Mouse (Mus musculus): ENCODE measurements around the gene Nipa2. TPM values are rescaled to one million over a fixed set of nuclear protein-coding genes. Genes with fewer than 3 reads are reported as not detected.

The Nipa2 gene
- polyA plus RNA-seq (2014; fragmentation: Nextera tagmentation; extraction: Ambion mirVana): 44.8 and 48.0 TPM in 2 replicates

- Histone ChIP-seq H3K27me3 (ENCODE audit: control insufficient read depth, insufficient read depth, low read length) (no peaks in the 10 kb centered on the region), H3K27ac (ENCODE audit: low read depth, low read length) (peak within 1 kb of the TSS; percentile 68), H3K36me3 (ENCODE audit: control insufficient read depth, insufficient read depth, low read length) (no peaks in the 10 kb centered on the region), H3K4me1 (ENCODE audit: control insufficient read depth, insufficient read depth, low read length) (peaks cover 4% of the 10 kb centered on the region; the same call in 1 of the 2 replicates), H3K4me3 (ENCODE audit: low read depth, low read length) (peak within 1 kb of the TSS; percentile 85), H3K9me3 (ENCODE audit: control insufficient read depth, low read length) (no peaks in the 10 kb centered on the region), H3K4me2 (peak within 1 kb of the TSS; percentile 66), H3K9ac (ENCODE audit: low read length) (peak within 1 kb of the TSS; percentile 81)
- WGBS: under 1% methylated on average over 64 of the region's 70 CpGs
- ATAC-seq (ENCODE audit: low FRiP score): peak; percentile 97
- DNase-seq (ENCODE audit: low spot score, missing footprints): peak; percentile 98
Observed at GRCm38 (mm10) chr7:55962004-55962908, at the start of gene Nipa2. Nipa2 (minus strand) TSS chr7:55962476.

- H3K27ac ChIP-seq (ENCODE audit: low read depth, low read length): no peak overlapping the region
- ATAC-seq (ENCODE audit: low FRiP score) (no peak), DNase-seq (ENCODE audit: low spot score, missing footprints) (no peak)
- H3K9me3 ChIP-seq (ENCODE audit: control insufficient read depth, low read length): no peaks in the 10 kb centered on the region
- H3K4me3 ChIP-seq (ENCODE audit: low read depth, low read length): no peak overlapping the region
- H3K4me2 ChIP-seq: no peak overlapping the region
- no peaks in the 10 kb centered on the region for H3K27me3 ChIP-seq (ENCODE audit: control insufficient read depth, insufficient read depth, low read length)
- H3K9ac ChIP-seq (ENCODE audit: low read length): no peak overlapping the region
- no peaks in the 10 kb centered on the region for H3K36me3 ChIP-seq (ENCODE audit: control insufficient read depth, insufficient read depth, low read length)
- no peaks in the 10 kb centered on the region for H3K4me1 ChIP-seq (ENCODE audit: control insufficient read depth, insufficient read depth, low read length)
Observed at GRCm38 (mm10) chr7:56011018-56011333, 48.7 kb upstream of the Nipa2 start.

GRCm38 (mm10) chr7:56010318-56011017 lies 48.2 kb upstream of the Nipa2 start:
- DNase-seq (ENCODE audit: low spot score, missing footprints): no peak
- H3K27me3 ChIP-seq (ENCODE audit: control insufficient read depth, insufficient read depth, low read length): no peaks in the 10 kb centered on the region
- H3K9me3 ChIP-seq (ENCODE audit: control insufficient read depth, low read length): no peaks in the 10 kb centered on the region
- no peak overlapping the region for H3K4me3 ChIP-seq (ENCODE audit: low read depth, low read length)
- H3K9ac ChIP-seq (ENCODE audit: low read length): no peak overlapping the region
- H3K27ac ChIP-seq (ENCODE audit: low read depth, low read length): no peak overlapping the region
- ATAC-seq (ENCODE audit: low FRiP score): no peak
- WGBS: 91% methylated on average over 4 of the region's 4 CpGs
- H3K4me2 ChIP-seq: no peak overlapping the region
- no peaks in the 10 kb centered on the region for H3K36me3 ChIP-seq (ENCODE audit: control insufficient read depth, insufficient read depth, low read length)
- no peaks in the 10 kb centered on the region for H3K4me1 ChIP-seq (ENCODE audit: control insufficient read depth, insufficient read depth, low read length)

GRCm38 (mm10) chr7:55998997-55999396 lies 36.7 kb upstream of the Nipa2 start:
- Histone ChIP-seq H3K4me2 (no peak overlapping the region), H3K4me3 (ENCODE audit: low read depth, low read length) (no peak overlapping the region), H3K9ac (ENCODE audit: low read length) (no peak overlapping the region), H3K4me1 (ENCODE audit: control insufficient read depth, insufficient read depth, low read length) (peaks cover 7% of the 10 kb centered on the region), H3K27me3 (ENCODE audit: control insufficient read depth, insufficient read depth, low read length) (no peaks in the 10 kb centered on the region), H3K9me3 (ENCODE audit: control insufficient read depth, low read length) (no peaks in the 10 kb centered on the region), H3K27ac (ENCODE audit: low read depth, low read length) (no peak overlapping the region; the same call in 1 of the 2 replicates), H3K36me3 (ENCODE audit: control insufficient read depth, insufficient read depth, low read length) (no peaks in the 10 kb centered on the region)
- ATAC-seq (ENCODE audit: low FRiP score) (no peak), DNase-seq (ENCODE audit: low spot score, missing footprints) (peak; percentile 76)
- 7% methylated on average over 4 of the region's 4 CpGs for WGBS

GRCm38 (mm10) chr7:55995013-55995412 lies 32.7 kb upstream of the Nipa2 start:
- DNase-seq (ENCODE audit: low spot score, missing footprints) (no peak), ATAC-seq (ENCODE audit: low FRiP score) (peak; percentile 70)
- WGBS: 30% methylated on average over 4 of the region's 4 CpGs

GRCm38 (mm10) chr7:55991858-55992257 lies 29.6 kb upstream of the Nipa2 start:
- ATAC-seq (ENCODE audit: low FRiP score): no peak
- H3K4me2 ChIP-seq: no peak overlapping the region
- WGBS: 91% methylated on average over 7 of the region's 7 CpGs

More at GRCm38 (mm10) chr7:55995013-55995412, 32.7 kb upstream of the Nipa2 start:
- H3K27ac ChIP-seq (ENCODE audit: low read depth, low read length): no peak overlapping the region
- H3K4me1 ChIP-seq (ENCODE audit: control insufficient read depth, insufficient read depth, low read length): peaks cover 7% of the 10 kb centered on the region
- H3K27me3 ChIP-seq (ENCODE audit: control insufficient read depth, insufficient read depth, low read length): no peaks in the 10 kb centered on the region
- no peaks in the 10 kb centered on the region for H3K9me3 ChIP-seq (ENCODE audit: control insufficient read depth, low read length)
- H3K36me3 ChIP-seq (ENCODE audit: control insufficient read depth, insufficient read depth, low read length): no peaks in the 10 kb centered on the region
- no peak overlapping the region for H3K9ac ChIP-seq (ENCODE audit: low read length)
- no peak overlapping the region for H3K4me3 ChIP-seq (ENCODE audit: low read depth, low read length)
- H3K4me2 ChIP-seq: no peak overlapping the region

GRCm38 (mm10) chr7:55991129-55991528 lies 28.9 kb upstream of the Nipa2 start:
- ATAC-seq (ENCODE audit: low FRiP score) (no peak), DNase-seq (ENCODE audit: low spot score, missing footprints) (no peak)
- H3K9me3 ChIP-seq (ENCODE audit: control insufficient read depth, low read length): no peaks in the 10 kb centered on the region
- H3K27me3 ChIP-seq (ENCODE audit: control insufficient read depth, insufficient read depth, low read length): no peaks in the 10 kb centered on the region
- no peak overlapping the region for H3K4me3 ChIP-seq (ENCODE audit: low read depth, low read length)
- H3K4me2 ChIP-seq: no peak overlapping the region
- H3K4me1 ChIP-seq (ENCODE audit: control insufficient read depth, insufficient read depth, low read length): no peaks in the 10 kb centered on the region
- no peak overlapping the region for H3K27ac ChIP-seq (ENCODE audit: low read depth, low read length)
- H3K9ac ChIP-seq (ENCODE audit: low read length): no peak overlapping the region
- H3K36me3 ChIP-seq (ENCODE audit: control insufficient read depth, insufficient read depth, low read length): no peaks in the 10 kb centered on the region
- WGBS: 96% methylated on average over 3 of the region's 3 CpGs

More at GRCm38 (mm10) chr7:55991858-55992257, 29.6 kb upstream of the Nipa2 start:
- Histone ChIP-seq H3K9ac (ENCODE audit: low read length) (no peak overlapping the region), H3K36me3 (ENCODE audit: control insufficient read depth, insufficient read depth, low read length) (no peaks in the 10 kb centered on the region), H3K9me3 (ENCODE audit: control insufficient read depth, low read length) (no peaks in the 10 kb centered on the region), H3K4me1 (ENCODE audit: control insufficient read depth, insufficient read depth, low read length) (no peaks in the 10 kb centered on the region), H3K4me3 (ENCODE audit: low read depth, low read length) (no peak overlapping the region), H3K27me3 (ENCODE audit: control insufficient read depth, insufficient read depth, low read length) (no peaks in the 10 kb centered on the region), H3K27ac (ENCODE audit: low read depth, low read length) (no peak overlapping the region)
- no peak for DNase-seq (ENCODE audit: low spot score, missing footprints)

GRCm38 (mm10) chr7:55986526-55987214 lies 24.4 kb upstream of the Nipa2 start:
- H3K36me3 ChIP-seq (ENCODE audit: control insufficient read depth, insufficient read depth, low read length): no peaks in the 10 kb centered on the region
- no peak overlapping the region for H3K9ac ChIP-seq (ENCODE audit: low read length)
- H3K4me1 ChIP-seq (ENCODE audit: control insufficient read depth, insufficient read depth, low read length): no peaks in the 10 kb centered on the region
- 43% methylated on average over 13 of the region's 13 CpGs for WGBS
- DNase-seq (ENCODE audit: low spot score, missing footprints) (peak; percentile 94), ATAC-seq (ENCODE audit: low FRiP score) (peak; percentile 80)
- H3K27me3 ChIP-seq (ENCODE audit: control insufficient read depth, insufficient read depth, low read length): no peaks in the 10 kb centered on the region
- H3K27ac ChIP-seq (ENCODE audit: low read depth, low read length): no peak overlapping the region
- no peak overlapping the region for H3K4me2 ChIP-seq
- no peaks in the 10 kb centered on the region for H3K9me3 ChIP-seq (ENCODE audit: control insufficient read depth, low read length)
- H3K4me3 ChIP-seq (ENCODE audit: low read depth, low read length): no peak overlapping the region
